Mouse (Mus musculus): ENCODE data around the gene Robo4. TPM values are rescaled to one million over a fixed set of nuclear protein-coding genes. Genes with fewer than 3 reads are reported as not detected.

The Robo4 gene
- 1.9 and 3.5 TPM in 2 replicates for polyA plus RNA-seq (2012)

DNA sequence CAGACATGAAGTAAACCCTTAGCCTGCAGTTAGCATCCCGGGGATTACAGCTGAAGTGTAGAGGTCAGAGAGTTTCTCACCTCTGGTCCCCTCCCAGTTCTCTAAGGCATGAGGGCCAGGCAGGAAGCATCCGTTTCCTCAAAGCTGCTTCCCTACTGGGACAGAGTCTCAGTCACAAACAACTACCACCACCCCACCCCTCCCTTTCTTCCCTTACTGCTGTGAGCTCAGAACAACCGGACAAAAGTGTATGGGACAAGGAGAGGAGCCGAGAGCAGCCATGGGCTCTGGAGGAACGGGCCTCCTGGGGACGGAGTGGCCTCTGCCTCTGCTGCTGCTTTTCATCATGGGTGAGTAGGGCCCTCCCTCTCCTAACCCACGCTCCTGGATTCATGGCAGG is at the start of gene Robo4:
Gene Robo4 (plus strand): TSS at position 96 of the 400 bp plus-strand sequence.

DNA sequence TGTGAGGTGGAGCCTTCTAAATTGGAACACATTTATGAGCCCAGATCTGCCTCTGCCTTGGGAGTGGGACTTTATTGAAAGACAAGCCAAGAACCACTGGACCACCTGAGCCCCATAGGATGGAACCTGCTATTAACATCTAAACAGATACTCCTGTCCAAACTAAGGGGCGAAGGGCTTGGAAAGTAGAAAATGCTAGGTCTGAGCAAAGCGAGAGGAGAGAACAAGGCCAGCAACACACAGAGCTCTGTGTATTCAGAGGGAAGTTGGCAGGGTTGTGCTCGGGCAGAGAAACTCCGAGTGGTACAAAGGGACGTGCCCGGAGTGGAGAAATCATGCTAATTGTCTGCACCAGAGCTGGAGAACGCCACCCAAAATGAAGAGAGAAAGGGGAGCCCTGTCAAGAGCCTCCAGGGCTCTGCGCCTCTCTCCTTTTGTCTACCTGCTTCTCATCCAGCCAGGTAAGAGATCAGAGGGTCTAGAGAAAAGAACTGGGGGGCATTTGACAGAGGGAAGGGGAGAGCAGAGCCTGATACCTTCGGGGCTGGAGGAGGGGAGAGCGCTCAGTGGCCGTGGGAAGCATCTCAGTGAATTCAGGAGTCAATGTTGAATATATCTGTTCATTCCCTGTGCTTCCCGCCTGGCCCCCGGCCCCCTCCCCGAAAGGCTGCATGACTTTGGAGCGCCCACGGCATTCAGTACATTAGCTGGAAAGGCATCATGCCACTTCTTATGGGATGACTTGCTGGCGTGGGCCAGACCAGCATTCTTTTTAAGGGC is 34.2 kb upstream of the Robo4 start, which contains the start of gene Hepacam:
Gene Hepacam (plus strand): TSS at position 51 of the 780 bp plus-strand sequence.

DNA sequence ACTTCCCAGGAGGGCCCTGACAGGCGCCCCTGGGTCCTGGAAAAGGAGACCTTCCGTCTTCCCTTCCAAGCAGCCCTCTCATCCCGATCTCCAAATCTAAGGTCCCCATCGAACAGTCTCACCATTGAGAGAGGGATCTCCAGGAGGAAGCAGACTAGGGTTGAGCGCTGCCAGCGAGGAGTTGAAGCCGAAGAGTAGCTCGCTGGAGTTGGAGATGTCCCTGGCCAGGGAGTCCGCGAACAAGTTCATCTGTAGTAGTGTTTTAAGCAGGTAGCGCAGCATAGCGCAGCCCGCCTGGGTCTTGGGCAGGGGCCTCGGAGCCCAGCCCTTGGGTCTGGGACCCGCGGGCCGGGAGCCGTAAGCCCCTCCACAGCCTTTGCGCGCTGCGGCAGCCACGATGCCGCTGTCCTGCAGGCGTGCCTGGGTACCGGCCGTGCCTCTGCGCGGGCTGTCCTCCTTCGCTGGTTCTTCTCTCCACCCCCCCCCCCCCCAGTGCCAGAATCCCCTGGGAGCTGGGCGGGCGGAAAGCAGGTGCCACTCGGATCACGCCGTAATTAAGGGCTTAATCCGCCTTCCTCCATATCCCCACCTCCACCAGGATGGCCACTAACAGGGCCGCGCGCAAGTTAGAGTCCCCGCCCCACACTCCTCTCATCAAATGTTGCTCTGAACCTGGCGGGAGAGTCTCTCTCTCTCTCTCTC is 31.2 kb downstream of the Robo4 start, which contains the start of gene Robo3:
Gene Robo3 (minus strand): TSS at position 527 of the 702 bp plus-strand sequence.

Other genes starting within 250 kb of the Robo4 start
- gene Tmem218, start 193.7 kb upstream of the Robo4 start, polyA plus RNA-seq (2012): 0.33 and 0.53 TPM in 2 replicates
- 0.04 and 0.12 TPM in 2 replicates for gene Slc37a2, start 146.2 kb upstream of the Robo4 start, polyA plus RNA-seq (2012)
- gene Ccdc15, start 53.5 kb upstream of the Robo4 start, polyA plus RNA-seq (2012): 8.4 and 13.5 TPM in 2 replicates
- gene Hepacam, start 34.5 kb upstream of the Robo4 start, polyA plus RNA-seq (2012): 0.03 TPM in 1 of 2 replicates, not detected in the other
- gene Robo3, start 31.3 kb downstream of the Robo4 start, polyA plus RNA-seq (2012): 37.2 and 53.8 TPM in 2 replicates
- 17.6 TPM in 2 replicates for gene Msantd2, start 87.4 kb downstream of the Robo4 start, polyA plus RNA-seq (2012)
- gene Esam, start 126.2 kb downstream of the Robo4 start, polyA plus RNA-seq (2012): 0.96 and 2.6 TPM in 2 replicates
- gene Vsig2, start 137.4 kb downstream of the Robo4 start, polyA plus RNA-seq (2012): 0.18 TPM in 1 of 2 replicates, not detected in the other
- gene Nrgn, start 151.0 kb downstream of the Robo4 start, polyA plus RNA-seq (2012): 199 and 354 TPM in 2 replicates
- 0.56 and 0.59 TPM in 2 replicates for gene Siae, start 153.8 kb downstream of the Robo4 start, polyA plus RNA-seq (2012)
- gene Spa17, start 211.8 kb downstream of the Robo4 start, polyA plus RNA-seq (2012): 4.3 and 4.6 TPM in 2 replicates

All from megakaryocyte-erythroid progenitor cell, adult 5 weeks (primary cell).